Mouse (Mus musculus): Measurements from ENCODE around the gene Pmepa1.

DNA sequence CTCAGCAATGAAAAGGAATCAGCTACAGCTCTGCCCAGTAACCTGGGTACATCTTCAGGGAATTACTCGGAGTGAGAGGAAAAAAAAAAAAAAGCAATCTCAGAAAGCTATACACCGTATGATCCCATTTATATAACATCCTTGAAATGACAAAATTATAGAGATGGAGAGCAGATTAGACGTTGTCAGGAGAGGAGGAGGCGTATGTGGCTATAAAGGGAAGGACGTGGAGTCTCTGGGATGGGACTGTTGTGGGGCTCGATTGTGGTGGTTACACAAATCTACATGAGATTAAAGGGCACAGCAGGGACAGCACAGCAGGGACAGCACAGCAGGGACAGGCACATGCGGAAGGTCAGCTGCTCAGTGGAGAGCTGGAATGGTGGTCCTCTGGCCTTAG, 27.5 kb downstream of the Pmepa1 start:
- no peak for TF ChIP-seq CTCF (IDR thresholded peaks at IDR 0.05; ENCODE audit: low read depth)
- TF ChIP-seq EP300 (optimal IDR thresholded peaks at IDR 0.05): no peak

Data from stomach, postnatal 0 days (tissue).